11 mouse cellular contexts compared by ENCODE assay signal in genomic region chr7:134775671-134776070, GRCm38 (mm10).
DNase-seq lines count a peak whose midpoint lies in the region; TF ChIP-seq lines count a peak whose summit lies in the region.
"Had no signal": no experiment of that assay in that cellular context is flagged by ENCODE, and none has a peak within 500 bp of the region (broad histone marks: within the 10 kb centered on the region; RNA-seq: fewer than 3 reads in every experiment).

No protein-coding gene starts in this region.

- H3K4me1 ChIP-seq in olfactory bulb, adult 2 months (ENCODE audit: control insufficient read depth, insufficient read depth, low read length), result peaks cover 16% of the 10 kb centered on the region
- H3K4me1 ChIP-seq: liver, embryonic 13.5 days had no signal

- H3K27ac ChIP-seq in olfactory bulb, adult 2 months (ENCODE audit: insufficient read depth, low read depth, low read length), result peak overlapping the region; percentile 60
- H3K27ac ChIP-seq: liver, embryonic 13.5 days; macrophage had no signal

- WGBS in olfactory bulb, adult 2 months, result 32% methylated on average over 10 of the region's 10 CpGs

- DNase-seq in adrenal gland, postnatal 10 days, result peak; percentile 35
- no peak for DNase-seq in adrenal gland, adult 8-10 months
- peak; percentile 49 to 50 for DNase-seq in layer of hippocampus, adult 8-10 months (ENCODE audit: low spot score in 2 of 2)
- DNase-seq in layer of hippocampus, adult 9-10 months (ENCODE audit: low spot score), result no peak
- peak; percentile 37 to 49 for DNase-seq in frontal cortex, postnatal 14 days (ENCODE audit: low spot score in 2 of 2)
- DNase-seq in natural killer cell, adult 2 months (ENCODE audit: low spot score in 2 of 2), result no peak
- DNase-seq in gastrocnemius, postnatal 4 days (ENCODE audit: low spot score in 2 of 2), result no peak
- DNase-seq: kidney, adult 9 months; liver, embryonic 13.5 days had no signal

- no peak overlapping the region for H3K4me3 ChIP-seq in olfactory bulb, adult 2 months (ENCODE audit: insufficient read depth, low read depth, low read length)
- H3K4me3 ChIP-seq: liver, embryonic 13.5 days had no signal

- no peak for TF ChIP-seq CTCF in olfactory bulb, adult 2 months (IDR thresholded peaks at IDR 0.05; ENCODE audit: insufficient read depth, low read depth, low read length)

- no peak for TF ChIP-seq POLR2A in olfactory bulb, adult 2 months (IDR thresholded peaks at IDR 0.05; ENCODE audit: insufficient read depth, low read depth, low read length)

Comparison
In these comparisons a context has a peak if more than half of its experiments do, and no peak if none do; other contexts are left out.
1. DNase-seq: peak in adrenal gland, postnatal 10 days (single experiment), layer of hippocampus, adult 8-10 months (2 of 2) and frontal cortex, postnatal 14 days (2 of 2); none in adrenal gland, adult 8-10 months (single experiment), layer of hippocampus, adult 9-10 months (single experiment), natural killer cell, adult 2 months (0 of 2) and gastrocnemius, postnatal 4 days (0 of 2).